27 mouse cellular contexts compared by ENCODE assay signal in genomic region chr1:179212295-179212694, GRCm38 (mm10).
DNase-seq lines count a peak whose midpoint lies in the region; ATAC-seq and TF ChIP-seq lines count a peak whose summit lies in the region.
"Had no signal": no experiment of that assay in that cellular context is flagged by ENCODE, and none has a peak within 500 bp of the region (broad histone marks: within the 10 kb centered on the region; RNA-seq: fewer than 3 reads in every experiment).

No protein-coding gene starts in this region.

- WGBS in kidney, embryonic 14.5 days: 36% methylated on average over 7 of the region's 7 CpGs
- WGBS in midbrain, embryonic 10.5 days: 58% methylated on average over 7 of the region's 7 CpGs
- WGBS in midbrain, postnatal 0 days: 47% methylated on average over 7 of the region's 7 CpGs

- intact Hi-C loops in heart, postnatal 14 days (cut with DNase I): no loop called here

- H3K4me3 ChIP-seq in kidney, embryonic 14.5 days (ENCODE audit: low read length): no peak overlapping the region
- H3K4me3 ChIP-seq in midbrain, embryonic 10.5 days: no peak overlapping the region
- H3K4me3 ChIP-seq in midbrain, postnatal 0 days (ENCODE audit: low read depth, low read length): no peak overlapping the region
- H3K4me3 ChIP-seq: erythroblast, embryonic 14.5 days; left cerebral cortex, adult 2 months; liver, embryonic 13.5 days; neural tube, embryonic 15.5 days had no signal

- no peak overlapping the region for H3K9ac ChIP-seq in kidney, embryonic 14.5 days (ENCODE audit: low read depth, low read length)
- H3K9ac ChIP-seq in midbrain, postnatal 0 days (replicated peaks; ENCODE audit: low read length, poor library complexity, severe bottlenecking): no peak overlapping the region
- H3K9ac ChIP-seq: liver, embryonic 13.5 days; neural tube, embryonic 15.5 days had no signal

- H3K4me2 ChIP-seq in kidney, embryonic 14.5 days (replicated peaks; ENCODE audit: low read depth, low read length): no peak overlapping the region
- no peak overlapping the region for H3K4me2 ChIP-seq in midbrain, postnatal 0 days (ENCODE audit: low read depth, low read length, poor library complexity, severe bottlenecking)
- H3K4me2 ChIP-seq: liver, embryonic 13.5 days; neural tube, embryonic 15.5 days had no signal

- no peaks in the 10 kb centered on the region for H3K27me3 ChIP-seq in kidney, embryonic 14.5 days (ENCODE audit: control insufficient read depth, insufficient read depth, low read length)
- no peaks in the 10 kb centered on the region for H3K27me3 ChIP-seq in midbrain, embryonic 10.5 days (ENCODE audit: low read depth, poor library complexity, severe bottlenecking)
- H3K27me3 ChIP-seq in midbrain, postnatal 0 days (ENCODE audit: insufficient read depth, low read length): no peaks in the 10 kb centered on the region
- H3K27me3 ChIP-seq: liver, embryonic 13.5 days; neural tube, embryonic 15.5 days had no signal

- H3K4me1 ChIP-seq in kidney, embryonic 14.5 days (ENCODE audit: control insufficient read depth, insufficient read depth, low read length): peaks cover 14% of the 10 kb centered on the region
- H3K4me1 ChIP-seq in midbrain, embryonic 10.5 days: peaks cover 19% of the 10 kb centered on the region
- no peaks in the 10 kb centered on the region for H3K4me1 ChIP-seq in midbrain, postnatal 0 days (ENCODE audit: insufficient read depth, low read length)
- H3K4me1 ChIP-seq: liver, embryonic 13.5 days had no signal

- no peak for TF ChIP-seq CTCF in midbrain, postnatal 0 days (IDR thresholded peaks at IDR 0.05)

- peak; percentile 45 for DNase-seq in heart, adult 11 months
- no peak for DNase-seq in heart, postnatal 14 days
- no peak for DNase-seq in kidney, adult 18-20 months
- DNase-seq in midbrain, embryonic 10.5 days (ENCODE audit: low spot score): no peak
- DNase-seq in midbrain, postnatal 0 days (ENCODE audit: low spot score): no peak
- DNase-seq in retina, postnatal 1 day: peak; percentile 31
- no peak for DNase-seq in cerebellum, adult 11 months
- DNase-seq: adrenal gland, adult 8-10 months; cerebellum, adult 9-11 months; kidney, postnatal 14 days; liver, embryonic 13.5 days; lung, adult 2 months; lung, postnatal 10 days; midbrain, embryonic 14.5 days; right cerebral cortex, adult 18-20 months; right cerebral cortex, postnatal 4 days; thymus, adult 18-20 months; thymus, postnatal 25 days had no signal

- no peaks in the 10 kb centered on the region for H3K36me3 ChIP-seq in kidney, embryonic 14.5 days (ENCODE audit: control insufficient read depth, insufficient read depth, low read length)
- no peaks in the 10 kb centered on the region for H3K36me3 ChIP-seq in midbrain, embryonic 10.5 days
- no peaks in the 10 kb centered on the region for H3K36me3 ChIP-seq in midbrain, postnatal 0 days (ENCODE audit: insufficient read depth, low read length)
- H3K36me3 ChIP-seq: G1E; liver, embryonic 13.5 days; neural tube, embryonic 15.5 days had no signal

- H3K9me3 ChIP-seq in kidney, embryonic 14.5 days (ENCODE audit: control insufficient read depth, low read length): no peaks in the 10 kb centered on the region
- no peaks in the 10 kb centered on the region for H3K9me3 ChIP-seq in midbrain, embryonic 10.5 days (replicated peaks)
- H3K9me3 ChIP-seq in midbrain, postnatal 0 days (ENCODE audit: low read length): no peaks in the 10 kb centered on the region
- H3K9me3 ChIP-seq: G1E; liver, embryonic 13.5 days; neural tube, embryonic 15.5 days had no signal

- ATAC-seq in kidney, embryonic 14.5 days (ENCODE audit: low FRiP score, low TSS enrichment): no peak
- ATAC-seq in midbrain, postnatal 0 days (ENCODE audit: low FRiP score): no peak
- ATAC-seq: forebrain, embryonic 16.5 days; intestine, embryonic 16.5 days had no signal

- 0 out of 2 replicates have a peak overlapping the region, but pooled peaks have one; percentile 8 for H3K27ac ChIP-seq in kidney, embryonic 14.5 days (ENCODE audit: low read depth, low read length)
- 0 out of 2 replicates have a peak overlapping the region, but pooled peaks have one; percentile 46 for H3K27ac ChIP-seq in midbrain, embryonic 10.5 days (replicated peaks)
- no peak overlapping the region for H3K27ac ChIP-seq in midbrain, postnatal 0 days (ENCODE audit: low read depth, low read length)
- H3K27ac ChIP-seq: left cerebral cortex, adult 2 months; liver, embryonic 13.5 days; macrophage; neural tube, embryonic 15.5 days; stomach, postnatal 0 days had no signal

Comparison
In these comparisons a context has a peak if more than half of its experiments do, and no peak if none do; other contexts are left out.
1. DNase-seq: peak in heart, adult 11 months (single experiment) and retina, postnatal 1 day (single experiment); none in heart, postnatal 14 days (0 of 2), kidney, adult 18-20 months (single experiment), midbrain, embryonic 10.5 days (single experiment), midbrain, postnatal 0 days (single experiment) and cerebellum, adult 11 months (single experiment).